Mouse (Mus musculus): ENCODE results near the gene Ccdc6. TPM values are rescaled to one million over a fixed set of nuclear protein-coding genes. Genes with fewer than 3 reads are reported as not detected.

Gene Ccdc6
- total RNA-seq, 1 experiment = 21.3 TPM

GRCm38 (mm10) chr10:70116454-70116853 is 19.5 kb downstream of the Ccdc6 start:
- Histone ChIP-seq H3K4me1 (ENCODE audit: control insufficient read depth in 2 of 2, insufficient read depth in 2 of 2, low read length in 2 of 2, poor library complexity in 1 of 2) (peaks cover 3 to 17% of the 10 kb centered on the region in 2 experiments; a peak in 2 of 4 replicates), H3K9ac (ENCODE audit: insufficient read depth, low read depth, low read length, poor library complexity, severe bottlenecking) (no peak overlapping the region), H3K4me3 (ENCODE audit: insufficient read depth in 1 of 2, low read depth in 1 of 2, low read length in 2 of 2, poor library complexity in 1 of 2, severe bottlenecking in 1 of 2) (no peak overlapping the region), H3K27ac (ENCODE audit: insufficient read depth, low read depth, low read length, poor library complexity, severe bottlenecking) (no peak overlapping the region), H3K9me3 (ENCODE audit: control insufficient read depth, insufficient read depth, low read depth, low read length) (no peaks in the 10 kb centered on the region), H3K36me3 (ENCODE audit: control insufficient read depth, insufficient read depth, low read length, poor library complexity, severe bottlenecking) (peaks cover 10% of the 10 kb centered on the region; the same call in 1 of the 2 replicates)
- in situ Hi-C loops (cut with MboI; ENCODE audit: low sequenced_read_pairs in 2 of 2, unreplicated experiment in 2 of 2) = no loop called here
- TF ChIP-seq HCFC1 (IDR thresholded peaks at IDR 0.05; ENCODE audit: borderline replicate concordance, insufficient read depth, low read length) (no peak), ZC3H11A (IDR thresholded peaks at IDR 0.05; ENCODE audit: borderline replicate concordance, low read depth, low read length) (no peak), ZNF384 (IDR thresholded peaks at IDR 0.05; ENCODE audit: low read depth, low read length) (no peak), CHD2 (IDR thresholded peaks at IDR 0.05; ENCODE audit: low read depth, low read length) (no peak), MAFK (IDR thresholded peaks at IDR 0.05; ENCODE audit: insufficient read depth, low read depth, low read length) (no peak)
- no peak for DNase-seq (ENCODE audit: low read depth, low spot score)

DNA sequence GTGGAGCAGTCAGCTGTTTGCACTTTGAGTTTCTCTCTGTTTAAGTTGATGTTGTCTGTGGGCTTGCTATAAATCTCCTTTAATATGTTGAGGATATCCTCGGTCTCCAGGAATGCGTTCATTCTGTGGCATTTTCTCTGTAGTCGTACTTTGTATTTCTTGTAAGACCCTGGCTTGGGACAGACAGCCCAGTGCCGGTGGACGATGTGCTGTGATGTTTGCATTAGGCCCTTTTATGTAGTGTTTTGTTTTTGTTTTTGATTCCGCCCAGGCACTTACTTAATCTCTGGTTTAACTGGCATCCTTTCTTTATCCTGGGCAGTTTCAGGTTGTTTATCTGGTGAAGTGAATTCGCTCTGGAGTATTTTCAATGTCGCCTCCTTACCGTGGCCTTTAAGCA is 22.5 kb downstream of the Ccdc6 start:
- H3K4me3 ChIP-seq (ENCODE audit: insufficient read depth in 1 of 2, low read depth in 1 of 2, low read length in 2 of 2, poor library complexity in 1 of 2, severe bottlenecking in 1 of 2) = no peak overlapping the region
- in situ Hi-C loops (cut with MboI; ENCODE audit: low sequenced_read_pairs in 2 of 2, unreplicated experiment in 2 of 2) = no loop called here
- TF ChIP-seq MAFK (IDR thresholded peaks at IDR 0.05; ENCODE audit: insufficient read depth, low read depth, low read length) (no peak), HCFC1 (IDR thresholded peaks at IDR 0.05; ENCODE audit: borderline replicate concordance, insufficient read depth, low read length) (no peak), ZC3H11A (IDR thresholded peaks at IDR 0.05; ENCODE audit: borderline replicate concordance, low read depth, low read length) (no peak), CHD2 (IDR thresholded peaks at IDR 0.05; ENCODE audit: low read depth, low read length) (no peak)
- H3K4me1 ChIP-seq (ENCODE audit: control insufficient read depth in 2 of 2, insufficient read depth in 2 of 2, low read length in 2 of 2, poor library complexity in 1 of 2) = peaks cover 0 to 7% of the 10 kb centered on the region in 2 experiments; a peak in 2 of 4 replicates
- no peak for DNase-seq (ENCODE audit: low read depth, low spot score)
- H3K27ac ChIP-seq (ENCODE audit: insufficient read depth, low read depth, low read length, poor library complexity, severe bottlenecking) = no peak overlapping the region
- no peak overlapping the region for H3K9ac ChIP-seq (ENCODE audit: insufficient read depth, low read depth, low read length, poor library complexity, severe bottlenecking)
- H3K9me3 ChIP-seq (ENCODE audit: control insufficient read depth, insufficient read depth, low read depth, low read length) = no peaks in the 10 kb centered on the region
- H3K36me3 ChIP-seq (ENCODE audit: control insufficient read depth, insufficient read depth, low read length, poor library complexity, severe bottlenecking) = peaks cover 3% of the 10 kb centered on the region; the same call in 1 of the 2 replicates

DNA sequence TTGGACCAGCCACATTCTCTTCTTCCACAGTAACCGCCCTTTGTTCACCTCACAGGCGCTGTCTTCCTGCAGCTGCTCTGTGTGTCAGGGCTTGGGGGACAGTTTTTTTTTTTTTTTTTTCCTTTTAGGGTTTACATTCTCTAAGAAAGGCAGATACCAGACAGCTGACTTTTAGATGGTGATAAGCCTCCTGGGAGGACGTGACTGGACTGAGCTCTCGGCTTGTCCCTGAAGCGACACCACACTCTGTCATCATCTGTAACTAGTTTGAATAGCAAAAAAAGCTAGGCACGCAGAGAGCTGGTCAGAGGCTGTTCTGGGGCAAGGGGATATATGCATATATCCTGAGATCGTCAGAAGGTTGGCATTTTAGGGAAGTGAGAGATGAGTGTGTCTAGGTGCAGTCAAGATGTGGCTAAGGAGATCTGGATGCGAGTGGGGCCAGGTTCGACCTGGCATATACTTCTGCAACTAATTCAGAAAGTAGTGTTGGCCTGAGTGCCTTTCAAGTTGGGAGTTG is 23.0 kb downstream of the Ccdc6 start:
- Histone ChIP-seq H3K9ac (ENCODE audit: insufficient read depth, low read depth, low read length, poor library complexity, severe bottlenecking) (no peak overlapping the region), H3K4me1 (ENCODE audit: control insufficient read depth in 2 of 2, insufficient read depth in 2 of 2, low read length in 2 of 2, poor library complexity in 1 of 2) (peaks cover 0 to 7% of the 10 kb centered on the region in 2 experiments; a peak in 2 of 4 replicates), H3K27ac (ENCODE audit: insufficient read depth, low read depth, low read length, poor library complexity, severe bottlenecking) (no peak overlapping the region), H3K9me3 (ENCODE audit: control insufficient read depth, insufficient read depth, low read depth, low read length) (no peaks in the 10 kb centered on the region), H3K36me3 (ENCODE audit: control insufficient read depth, insufficient read depth, low read length, poor library complexity, severe bottlenecking) (peaks cover 3% of the 10 kb centered on the region; the same call in 1 of the 2 replicates), H3K4me3 (ENCODE audit: insufficient read depth in 1 of 2, low read depth in 1 of 2, low read length in 2 of 2, poor library complexity in 1 of 2, severe bottlenecking in 1 of 2) (no peak overlapping the region)
- TF ChIP-seq ZNF384 (IDR thresholded peaks at IDR 0.05; ENCODE audit: low read depth, low read length) = no peak
- TF ChIP-seq CHD2 (IDR thresholded peaks at IDR 0.05; ENCODE audit: low read depth, low read length) = no peak
- TF ChIP-seq MAFK (IDR thresholded peaks at IDR 0.05; ENCODE audit: insufficient read depth, low read depth, low read length) = no peak
- DNase-seq (ENCODE audit: low read depth, low spot score) = no peak
- in situ Hi-C loops (cut with MboI; ENCODE audit: low sequenced_read_pairs in 2 of 2, unreplicated experiment in 2 of 2) = no loop called here

DNA sequence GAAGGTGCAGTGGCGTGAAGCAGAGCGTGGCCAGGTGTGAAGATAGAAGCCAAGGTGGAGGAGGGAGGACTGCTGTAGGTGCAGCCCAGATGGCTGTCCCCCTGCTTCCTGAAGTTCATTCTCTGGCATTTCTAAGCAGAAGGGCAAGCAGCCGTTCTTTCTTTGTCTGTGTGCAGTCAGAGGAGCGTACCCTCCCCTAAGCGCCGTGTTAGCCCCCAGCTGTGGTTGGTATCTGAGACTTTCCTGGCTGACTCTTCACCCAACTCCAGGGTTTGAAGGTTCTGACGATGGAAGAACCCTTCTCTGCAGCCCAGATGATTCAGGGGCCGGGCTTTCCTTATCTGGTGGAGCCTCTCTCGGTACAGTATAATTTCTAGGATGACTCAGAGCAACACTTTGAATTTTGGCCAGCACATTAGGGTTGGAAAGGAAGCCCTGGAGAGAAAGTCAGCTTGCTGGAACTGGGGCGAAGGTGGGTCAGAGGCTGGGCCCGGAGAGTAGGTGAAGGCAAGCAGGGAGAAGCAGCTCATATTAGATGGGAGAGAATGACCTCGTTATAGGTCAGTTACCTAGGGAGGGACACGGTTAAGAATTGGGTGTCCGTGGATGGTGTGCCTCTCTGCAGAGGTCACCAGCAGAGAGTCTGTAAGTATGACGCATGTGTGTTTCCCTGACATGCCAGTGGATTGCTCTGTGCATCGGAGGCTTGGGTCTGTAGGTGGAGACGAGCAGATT is 23.9 kb downstream of the Ccdc6 start:
- H3K9me3 ChIP-seq (ENCODE audit: control insufficient read depth, insufficient read depth, low read depth, low read length) = no peaks in the 10 kb centered on the region
- in situ Hi-C loops (cut with MboI; ENCODE audit: low sequenced_read_pairs in 2 of 2, unreplicated experiment in 2 of 2) = no loop called here
- DNase-seq (ENCODE audit: low read depth, low spot score) = no peak
- no peak for TF ChIP-seq ZC3H11A (IDR thresholded peaks at IDR 0.05; ENCODE audit: borderline replicate concordance, low read depth, low read length)
- TF ChIP-seq CHD2 (IDR thresholded peaks at IDR 0.05; ENCODE audit: low read depth, low read length) = no peak
- TF ChIP-seq MAFK (IDR thresholded peaks at IDR 0.05; ENCODE audit: insufficient read depth, low read depth, low read length) = no peak
- no peak for TF ChIP-seq ZNF384 (IDR thresholded peaks at IDR 0.05; ENCODE audit: low read depth, low read length)
- TF ChIP-seq HCFC1 (IDR thresholded peaks at IDR 0.05; ENCODE audit: borderline replicate concordance, insufficient read depth, low read length) = no peak
- H3K36me3 ChIP-seq (ENCODE audit: control insufficient read depth, insufficient read depth, low read length, poor library complexity, severe bottlenecking) = peaks cover 3% of the 10 kb centered on the region; the same call in 1 of the 2 replicates
- H3K27ac ChIP-seq (ENCODE audit: insufficient read depth, low read depth, low read length, poor library complexity, severe bottlenecking) = no peak overlapping the region
- H3K4me3 ChIP-seq (ENCODE audit: insufficient read depth in 1 of 2, low read depth in 1 of 2, low read length in 2 of 2, poor library complexity in 1 of 2, severe bottlenecking in 1 of 2) = no peak overlapping the region
- no peak overlapping the region for H3K9ac ChIP-seq (ENCODE audit: insufficient read depth, low read depth, low read length, poor library complexity, severe bottlenecking)
- H3K4me1 ChIP-seq (ENCODE audit: control insufficient read depth in 2 of 2, insufficient read depth in 2 of 2, low read length in 2 of 2, poor library complexity in 1 of 2) = peaks cover 0 to 7% of the 10 kb centered on the region in 2 experiments; a peak in 2 of 4 replicates
